Mouse (Mus musculus): ENCODE results near the gene Acta1. TPM values are rescaled to one million over a fixed set of nuclear protein-coding genes. Genes with fewer than 3 reads are reported as not detected.

Acta1 gene
- polyA plus RNA-seq, 1 experiment from 2014 or later: 18.7 TPM

GRCm38 (mm10) chr8:123895680-123896365 lies 1.3 kb upstream of the Acta1 start:
- Histone ChIP-seq H3K27ac (no peak overlapping the region), H3K4me1 (0 out of 2 replicates have a peak, but pooled peaks cover 10% of the 10 kb centered on the region), H3K4me2 (no peak overlapping the region), H3K9ac (no peak overlapping the region), H3K36me3 (0 out of 2 replicates have a peak, but pooled peaks cover 11% of the 10 kb centered on the region), H3K9me3 (no peaks in the 10 kb centered on the region), H3K4me3 (replicated peaks) (no peak overlapping the region), H3K27me3 (replicated peaks) (peaks cover 56% of the 10 kb centered on the region)
- 65% methylated on average over 9 of the region's 9 CpGs for WGBS
- ATAC-seq (ENCODE audit: insufficient read depth, low FRiP score, low read depth): no peak

GRCm38 (mm10) chr8:123895230-123895629 lies 679 bp upstream of the Acta1 start:
- no peak overlapping the region for H3K27ac ChIP-seq
- H3K4me3 ChIP-seq (replicated peaks): no peak overlapping the region
- 81% methylated on average over 4 of the region's 4 CpGs for WGBS
- H3K4me1 ChIP-seq: 0 out of 2 replicates have a peak, but pooled peaks cover 10% of the 10 kb centered on the region
- 0 out of 2 replicates have a peak, but pooled peaks cover 5% of the 10 kb centered on the region for H3K36me3 ChIP-seq
- no peaks in the 10 kb centered on the region for H3K9me3 ChIP-seq
- H3K4me2 ChIP-seq: no peak overlapping the region
- peaks cover 62% of the 10 kb centered on the region for H3K27me3 ChIP-seq (replicated peaks)
- H3K9ac ChIP-seq: no peak overlapping the region
- no peak for ATAC-seq (ENCODE audit: insufficient read depth, low FRiP score, low read depth)

GRCm38 (mm10) chr8:123893413-123893812 lies 1.1 kb downstream of the Acta1 start:
- Histone ChIP-seq H3K4me3 (replicated peaks) (no peak overlapping the region), H3K4me1 (0 out of 2 replicates have a peak, but pooled peaks cover 10% of the 10 kb centered on the region), H3K9ac (no peak overlapping the region), H3K36me3 (no peaks in the 10 kb centered on the region), H3K27me3 (replicated peaks) (peaks cover 68% of the 10 kb centered on the region), H3K27ac (no peak overlapping the region), H3K9me3 (no peaks in the 10 kb centered on the region), H3K4me2 (no peak overlapping the region)
- no peak for ATAC-seq (ENCODE audit: insufficient read depth, low FRiP score, low read depth)
- WGBS: 78% methylated on average over 11 of the region's 11 CpGs

- Histone ChIP-seq H3K36me3 (no peaks in the 10 kb centered on the region), H3K27me3 (replicated peaks) (peaks cover 68% of the 10 kb centered on the region), H3K4me2 (no peak overlapping the region), H3K27ac (no peak overlapping the region), H3K9me3 (no peaks in the 10 kb centered on the region), H3K9ac (no peak overlapping the region), H3K4me1 (0 out of 2 replicates have a peak, but pooled peaks cover 10% of the 10 kb centered on the region), H3K4me3 (replicated peaks) (no peak overlapping the region; the same call in 1 of the 2 replicates)
- ATAC-seq (ENCODE audit: insufficient read depth, low FRiP score, low read depth): no peak
- 14% methylated on average over 30 of the region's 30 CpGs for WGBS
These were observed 1.9 kb downstream of the Acta1 start for GRCm38 (mm10) chr8:123892586-123893155.

- Histone ChIP-seq H3K36me3 (no peaks in the 10 kb centered on the region), H3K27me3 (replicated peaks) (peaks cover 68% of the 10 kb centered on the region), H3K4me1 (0 out of 2 replicates have a peak, but pooled peaks cover 10% of the 10 kb centered on the region), H3K9me3 (no peaks in the 10 kb centered on the region), H3K4me2 (peak overlapping the region; percentile 32), H3K4me3 (replicated peaks) (peak overlapping the region; percentile 8; the same call in 1 of the 2 replicates), H3K27ac (no peak overlapping the region), H3K9ac (no peak overlapping the region)
- no peak for ATAC-seq (ENCODE audit: insufficient read depth, low FRiP score, low read depth)
- WGBS: 1% methylated on average over 49 of the region's 49 CpGs
These were observed 2.5 kb downstream of the Acta1 start for GRCm38 (mm10) chr8:123891883-123892585.

GRCm38 (mm10) chr8:123891271-123891670 lies 3.3 kb downstream of the Acta1 start:
- Histone ChIP-seq H3K9me3 (no peaks in the 10 kb centered on the region), H3K4me2 (peak overlapping the region; percentile 32), H3K27me3 (replicated peaks) (peaks cover 70% of the 10 kb centered on the region), H3K27ac (no peak overlapping the region), H3K4me1 (0 out of 2 replicates have a peak, but pooled peaks cover 10% of the 10 kb centered on the region), H3K4me3 (replicated peaks) (no peak overlapping the region), H3K9ac (no peak overlapping the region), H3K36me3 (no peaks in the 10 kb centered on the region)
- WGBS: 2% methylated on average over 11 of the region's 11 CpGs
- ATAC-seq (ENCODE audit: insufficient read depth, low FRiP score, low read depth): no peak

GRCm38 (mm10) chr8:123889797-123890196 lies 4.8 kb downstream of the Acta1 start:
- H3K27ac ChIP-seq: no peak overlapping the region
- 0 out of 2 replicates have a peak, but pooled peaks cover 10% of the 10 kb centered on the region for H3K4me1 ChIP-seq
- H3K27me3 ChIP-seq (replicated peaks): peaks cover 57% of the 10 kb centered on the region
- no peak overlapping the region for H3K4me3 ChIP-seq (replicated peaks)
- no peaks in the 10 kb centered on the region for H3K36me3 ChIP-seq
- no peak for ATAC-seq (ENCODE audit: insufficient read depth, low FRiP score, low read depth)
- H3K9ac ChIP-seq: no peak overlapping the region
- H3K9me3 ChIP-seq: no peaks in the 10 kb centered on the region
- H3K4me2 ChIP-seq: no peak overlapping the region
- WGBS: 72% methylated on average over 4 of the region's 4 CpGs

GRCm38 (mm10) chr8:123887956-123888355 lies 6.6 kb downstream of the Acta1 start:
- 71% methylated on average over 2 of the region's 2 CpGs for WGBS
- Histone ChIP-seq H3K36me3 (no peaks in the 10 kb centered on the region), H3K27me3 (replicated peaks) (peaks cover 39% of the 10 kb centered on the region), H3K9ac (no peak overlapping the region), H3K4me3 (replicated peaks) (no peak overlapping the region), H3K27ac (no peak overlapping the region), H3K4me1 (0 out of 2 replicates have a peak, but pooled peaks cover 16% of the 10 kb centered on the region), H3K4me2 (no peak overlapping the region), H3K9me3 (no peaks in the 10 kb centered on the region)
- ATAC-seq (ENCODE audit: insufficient read depth, low FRiP score, low read depth): no peak

- Histone ChIP-seq H3K27me3 (replicated peaks) (peaks cover 31% of the 10 kb centered on the region), H3K9ac (no peak overlapping the region), H3K4me3 (replicated peaks) (no peak overlapping the region), H3K4me2 (no peak overlapping the region), H3K4me1 (0 out of 2 replicates have a peak, but pooled peaks cover 13% of the 10 kb centered on the region), H3K27ac (no peak overlapping the region), H3K9me3 (no peaks in the 10 kb centered on the region), H3K36me3 (no peaks in the 10 kb centered on the region)
- no peak for ATAC-seq (ENCODE audit: insufficient read depth, low FRiP score, low read depth)
- 90% methylated on average over 4 of the region's 4 CpGs for WGBS
These were observed 7.4 kb downstream of the Acta1 start for GRCm38 (mm10) chr8:123887163-123887562.

GRCm38 (mm10) chr8:123884721-123885565 lies 9.6 kb downstream of the Acta1 start:
- 6% methylated on average over 14 of the region's 14 CpGs for WGBS
- Histone ChIP-seq H3K27ac (no peak overlapping the region), H3K9me3 (no peaks in the 10 kb centered on the region), H3K36me3 (no peaks in the 10 kb centered on the region), H3K9ac (no peak overlapping the region), H3K4me2 (peak overlapping the region; percentile 19), H3K4me3 (replicated peaks) (no peak overlapping the region), H3K4me1 (0 out of 2 replicates have a peak, but pooled peaks cover 6% of the 10 kb centered on the region), H3K27me3 (replicated peaks) (peaks cover 9% of the 10 kb centered on the region; the same call in 1 of the 2 replicates)
- peak; percentile 53; the same call in 1 of the 2 replicates for ATAC-seq (ENCODE audit: insufficient read depth, low FRiP score, low read depth)

- no peak overlapping the region for H3K27ac ChIP-seq
- WGBS: 78% methylated on average over 4 of the region's 4 CpGs
- no peak for ATAC-seq (ENCODE audit: insufficient read depth, low FRiP score, low read depth)
These were observed 11.5 kb downstream of the Acta1 start for GRCm38 (mm10) chr8:123883094-123883493.

More at GRCm38 (mm10) chr8:123883094-123883493, 11.5 kb downstream of the Acta1 start:
- no peaks in the 10 kb centered on the region for H3K36me3 ChIP-seq
- H3K4me3 ChIP-seq (replicated peaks): no peak overlapping the region
- H3K4me1 ChIP-seq: 0 out of 2 replicates have a peak, but pooled peaks cover 6% of the 10 kb centered on the region
- H3K27me3 ChIP-seq (replicated peaks): peaks cover 6% of the 10 kb centered on the region; the same call in 1 of the 2 replicates
- no peaks in the 10 kb centered on the region for H3K9me3 ChIP-seq
- H3K9ac ChIP-seq: no peak overlapping the region
- H3K4me2 ChIP-seq: no peak overlapping the region
